Mouse (Mus musculus) lung, postnatal 36 days (tissue): ENCODE results near the gene Trim31.

ENCODE experiments used
- DNase-seq: peaks from one replicate; pipeline ENCODE4 v3.0.0; 2022; ENCODE audit warnings: mixed read lengths

The Trim31 gene

GRCm38 (mm10) chr17:36947051-36947819 lies 49.3 kb downstream of the Trim31 start:
- DNase-seq: peak; percentile 32

- no peak for DNase-seq
These were observed 50.4 kb downstream of the Trim31 start for GRCm38 (mm10) chr17:36948286-36948685.

GRCm38 (mm10) chr17:36949265-36949664 lies 51.3 kb downstream of the Trim31 start:
- DNase-seq: no peak

- DNase-seq: peak; percentile 98
These were observed 53.3 kb downstream of the Trim31 start, which contains the start of gene Ppp1r11 for GRCm38 (mm10) chr17:36950981-36951947. Gene Ppp1r11, minus strand, starts transcription at chr17:36951741.

- no peak for DNase-seq
These were observed 54.7 kb downstream of the Trim31 start for GRCm38 (mm10) chr17:36952631-36953030.

- DNase-seq: peak; percentile 39
These were observed 55.1 kb downstream of the Trim31 start for GRCm38 (mm10) chr17:36953062-36953461.

- peak; percentile 97 for DNase-seq
These were observed 60.3 kb downstream of the Trim31 start, which contains the start of the genes Znrd1 and Znrd1as for GRCm38 (mm10) chr17:36957999-36958743. Gene Znrd1, minus strand, starts transcription at chr17:36958559. Gene Znrd1as, plus strand, starts transcription at chr17:36958592.

GRCm38 (mm10) chr17:36958884-36959283 lies 61.0 kb downstream of the Trim31 start:
- DNase-seq: no peak
